Mouse (Mus musculus) MEL (cell line): ENCODE measurements around the gene Wdr62.

ENCODE experiments used
- CTCF ChIP-seq, 3 experiments: IDR thresholded peaks in 2 of 3; conservative IDR thresholded peaks in 1 of 3; 2 replicates each; pipeline ENCODE4 v1.5.1; 2011 to 2012; ENCODE audit warnings: low read length in 3 of 3, low read depth in 2 of 3, mild to moderate bottlenecking in 2 of 3, improper control_type of control experiment in 1 of 3, inconsistent platforms in 1 of 3, mixed read lengths in 1 of 3, moderate library complexity in 1 of 3; ENCODE audit not compliant: control insufficient read depth in 1 of 3, insufficient read depth in 1 of 3, poor library complexity in 1 of 3, severe bottlenecking in 1 of 3
- GATA1 ChIP-seq: IDR thresholded peaks from 2 replicates; pipeline ENCODE4 v1.6.1; 2011; ENCODE audit warnings: low read depth, low read length, improper control_type of control experiment
- MAFK ChIP-seq: IDR thresholded peaks from 2 replicates; pipeline ENCODE4 v1.6.1; 2011; ENCODE audit warnings: low read depth, mild to moderate bottlenecking, low read length, improper control_type of control experiment, borderline replicate concordance
- POLR2A ChIP-seq, 2 experiments: IDR thresholded peaks; 2 replicates each; pipeline ENCODE4 v1.6.1; 2011 to 2012; ENCODE audit warnings: low read length in 2 of 2, mild to moderate bottlenecking in 2 of 2, control low read depth in 1 of 2, improper control_type of control experiment in 1 of 2, low read depth in 1 of 2, moderate library complexity in 1 of 2; ENCODE audit not compliant: control insufficient read depth in 1 of 2, insufficient read depth in 1 of 2, poor library complexity in 1 of 2
- POLR2AphosphoS2 ChIP-seq: IDR thresholded peaks from 2 replicates; pipeline ENCODE4 v1.6.1; 2011; ENCODE audit warnings: low read length, improper control_type of control experiment
- POLR2AphosphoS5 ChIP-seq: IDR thresholded peaks from 2 replicates; pipeline ENCODE4 v1.6.1; 2012; ENCODE audit warnings: low read depth, borderline replicate concordance, mild to moderate bottlenecking, inconsistent platforms, low read length, moderate library complexity, mixed read lengths
- ZMIZ1 ChIP-seq: IDR thresholded peaks from 2 replicates; pipeline ENCODE4 v1.6.1; 2012; ENCODE audit warnings: low read depth, mild to moderate bottlenecking, inconsistent platforms, low read length, improper control_type of control experiment, moderate library complexity

- TF ChIP-seq CTCF (IDR thresholded peaks at IDR 0.05 in 2 of 3, conservative IDR thresholded peaks at IDR 0.05 in 1 of 3; ENCODE audit: control insufficient read depth in 1 of 3, insufficient read depth in 1 of 3, low read depth in 2 of 3, low read length in 3 of 3, poor library complexity in 1 of 3, severe bottlenecking in 1 of 3) (no peak), POLR2A (IDR thresholded peaks at IDR 0.05; ENCODE audit: control insufficient read depth in 1 of 2, insufficient read depth in 1 of 2, low read depth in 1 of 2, low read length in 2 of 2, poor library complexity in 1 of 2) (no peak), MAFK (no peak), ZMIZ1 (no peak), POLR2AphosphoS2 (no peak), GATA1 (no peak), POLR2AphosphoS5 (no peak)
Measured at GRCm38 (mm10) chr7:30295103-30295502, 14.9 kb upstream of the Wdr62 start.
